Mouse (Mus musculus): ENCODE measurements around the gene Fra10ac1. TPM values are rescaled to one million over a fixed set of nuclear protein-coding genes. Genes with fewer than 3 reads are reported as not detected.

Gene Fra10ac1
- total RNA-seq, 2 experiments from 2014 or later = 11.4 to 11.8 TPM

GRCm38 (mm10) chr19:38236526-38236925, 12.6 kb upstream of the Fra10ac1 start:
- DNase-seq = no peak
- intact Hi-C loops (cut with DNase I) = no loop called here

- no peak for DNase-seq
- intact Hi-C loops (cut with DNase I) = no loop called here
These were observed 8.6 kb upstream of the Fra10ac1 start for GRCm38 (mm10) chr19:38232516-38232915.

GRCm38 (mm10) chr19:38232087-38232486, 8.1 kb upstream of the Fra10ac1 start:
- DNase-seq = no peak
- intact Hi-C loops (cut with DNase I) = no loop called here

DNA sequence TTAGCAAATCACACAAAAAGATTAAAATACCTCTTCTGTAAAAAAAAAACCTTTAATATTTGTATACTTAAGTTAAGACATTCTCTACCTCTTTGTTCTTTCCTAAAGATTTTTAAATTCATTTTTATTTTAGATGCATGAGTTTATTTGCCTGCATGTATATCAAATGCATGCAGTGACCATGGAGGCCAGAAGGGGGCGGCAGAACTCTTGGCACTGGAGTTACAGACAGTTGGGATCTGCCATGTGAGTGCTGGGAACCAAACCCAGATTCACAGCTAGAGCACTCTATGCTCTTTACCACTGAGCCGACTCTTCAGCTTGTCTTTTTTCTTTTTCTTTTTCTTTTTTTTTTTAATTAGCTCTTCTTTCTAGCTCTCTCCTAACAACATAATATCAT, 4.7 kb upstream of the Fra10ac1 start:
- intact Hi-C loops (cut with DNase I) = no loop called here
- DNase-seq = no peak

DNA sequence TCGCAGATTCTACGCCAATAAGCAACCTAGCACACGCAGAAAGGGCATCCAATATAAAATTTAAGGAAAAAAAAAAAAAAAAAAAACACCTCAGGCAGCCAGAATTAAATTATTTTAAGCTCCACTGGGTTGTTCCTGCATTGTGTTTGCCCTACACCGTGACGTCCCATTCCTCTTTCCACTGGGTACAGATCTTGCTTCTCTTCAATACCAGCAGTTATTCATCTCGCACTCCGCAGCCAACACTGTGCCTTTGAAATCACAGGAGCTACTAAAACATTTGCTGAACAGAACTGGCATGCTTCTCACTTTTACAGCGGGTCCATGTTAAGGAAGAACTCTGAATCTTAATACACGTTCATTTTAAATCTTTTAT, 717 bp upstream of the Fra10ac1 start:
- no peak for DNase-seq

DNA sequence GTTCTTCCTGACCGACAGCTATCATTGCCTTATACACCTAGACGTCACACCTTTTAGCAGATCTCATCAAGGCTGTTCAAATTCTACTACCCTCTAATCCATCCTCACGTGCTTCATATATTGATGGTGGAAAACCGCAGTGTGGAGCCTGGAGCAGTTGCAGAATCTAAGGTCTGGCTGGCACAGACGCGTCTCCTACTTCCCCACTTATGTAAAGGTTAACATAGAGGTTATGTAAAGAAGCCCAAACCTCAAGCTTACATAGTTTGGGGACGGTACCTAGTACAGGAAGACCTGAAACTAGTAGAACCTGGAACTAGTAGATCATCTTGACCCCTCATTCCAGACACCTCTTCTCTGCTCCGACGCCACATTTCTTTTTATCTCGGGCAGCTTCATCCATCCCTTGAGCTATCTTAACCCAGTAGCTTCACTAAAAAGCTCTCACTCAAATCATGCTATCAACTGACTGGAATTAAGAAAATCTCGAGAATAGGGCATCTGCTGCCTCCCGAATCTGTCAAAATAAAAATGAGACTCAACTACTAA, 526 bp downstream of the Fra10ac1 start:
- intact Hi-C loops (cut with DNase I) = no loop called here
- DNase-seq = peak in 1 of 2 experiments; percentile 2

More for the DNA sequence above, 717 bp upstream of the Fra10ac1 start:
- intact Hi-C loops (cut with DNase I) = no loop called here

- intact Hi-C loops (cut with DNase I) = no loop called here
- no peak for DNase-seq
These were observed 6.3 kb downstream of the Fra10ac1 start for GRCm38 (mm10) chr19:38217696-38218095.

GRCm38 (mm10) chr19:38206669-38207068, 17.3 kb downstream of the Fra10ac1 start:
- intact Hi-C loops (cut with DNase I) = loop anchor here (5.0 kb wide), 1 partner anchor 146 kb away; no protein-coding TSS in a partner anchor
- no peak for DNase-seq

DNA sequence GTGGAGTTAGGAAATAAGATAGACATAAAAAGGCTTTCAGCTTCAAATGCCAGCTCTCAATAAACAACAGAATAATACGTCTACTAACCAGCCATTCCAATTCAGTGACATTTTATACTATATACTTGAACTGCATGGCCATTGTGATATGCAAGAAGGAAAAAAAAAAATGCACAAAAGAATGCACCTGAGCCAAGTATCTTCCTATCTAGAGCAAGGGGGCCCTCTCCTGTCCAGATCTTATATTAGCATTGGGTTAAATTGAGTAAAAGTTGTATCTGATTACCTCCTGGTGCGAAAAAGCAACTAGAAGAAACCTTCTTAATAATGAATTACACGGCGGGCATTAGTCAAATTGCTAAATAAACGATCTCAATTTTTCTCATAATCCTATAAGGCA, 25.2 kb downstream of the Fra10ac1 start:
- intact Hi-C loops (cut with DNase I) = loop anchor here (1.0 kb wide), 1 partner anchor 243 kb away; no protein-coding TSS in a partner anchor
- DNase-seq = no peak

- intact Hi-C loops (cut with DNase I) = no loop called here
- DNase-seq = no peak
These were observed 28.7 kb downstream of the Fra10ac1 start for GRCm38 (mm10) chr19:38195245-38195644.

DNA sequence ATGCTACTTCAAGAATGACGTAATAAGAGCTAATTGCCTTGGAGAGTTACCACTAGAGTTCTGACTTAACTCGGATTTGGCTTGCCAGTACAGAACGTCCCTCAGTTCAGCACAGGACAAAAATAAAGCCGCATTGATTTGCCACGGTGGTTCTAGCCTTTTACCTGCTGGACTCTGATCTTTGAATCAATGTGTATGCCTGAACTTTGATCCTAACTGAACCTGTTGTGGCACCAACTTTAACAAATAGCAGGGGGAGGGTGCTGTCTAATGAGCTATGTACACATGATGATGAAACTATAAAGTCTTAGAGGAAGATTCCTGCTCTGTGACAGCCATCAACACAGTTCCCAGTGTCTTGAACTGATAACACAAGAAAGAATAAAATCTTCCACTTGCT, 32.5 kb downstream of the Fra10ac1 start:
- DNase-seq = no peak
- intact Hi-C loops (cut with DNase I) = no loop called here

DNA sequence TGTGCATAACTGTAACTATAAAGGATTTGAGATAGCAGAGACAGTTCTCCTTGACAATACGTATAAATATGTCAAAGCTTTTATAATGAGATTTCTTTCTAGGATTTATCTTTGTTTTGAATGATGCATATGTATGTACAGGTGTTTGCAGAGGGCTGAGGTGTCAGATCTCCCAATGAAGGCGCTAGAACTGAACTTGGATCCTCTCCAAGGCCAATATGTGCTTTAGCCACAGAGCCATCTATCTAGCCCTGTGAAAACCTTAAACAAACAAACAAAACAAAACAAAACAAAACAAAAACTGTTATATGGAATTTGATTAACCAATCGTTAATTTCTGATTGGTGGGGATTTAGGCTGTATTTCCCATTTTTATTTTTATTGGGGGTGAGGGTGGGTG, 33.4 kb downstream of the Fra10ac1 start:
- no peak for DNase-seq
- intact Hi-C loops (cut with DNase I) = no loop called here

DNA sequence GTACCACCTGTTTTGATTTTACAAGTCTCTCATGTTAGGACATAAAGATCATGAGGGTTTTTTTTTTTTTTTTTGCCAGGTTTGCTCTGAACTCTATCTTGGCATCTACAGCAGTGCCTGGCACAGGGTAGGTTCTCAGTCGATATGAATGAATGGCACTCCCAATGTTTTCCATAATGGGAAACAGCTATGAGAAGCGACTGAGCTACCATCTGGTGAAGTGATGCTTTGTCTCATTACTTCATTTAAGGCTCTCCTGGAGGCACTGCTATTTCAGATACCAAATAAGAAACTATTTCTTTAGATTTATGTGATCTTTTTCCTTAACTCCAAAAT, 36.6 kb downstream of the Fra10ac1 start:
- DNase-seq = no peak

GRCm38 (mm10) chr19:38186631-38187344, 37.2 kb downstream of the Fra10ac1 start:
- intact Hi-C loops (cut with DNase I) = no loop called here
- no peak for DNase-seq

More for the DNA sequence above, 36.6 kb downstream of the Fra10ac1 start:
- intact Hi-C loops (cut with DNase I) = no loop called here

GRCm38 (mm10) chr19:38179675-38180074, 44.3 kb downstream of the Fra10ac1 start:
- intact Hi-C loops (cut with DNase I) = no loop called here
- no peak for DNase-seq

- DNase-seq = no peak
- intact Hi-C loops (cut with DNase I) = no loop called here
These were observed 59.3 kb downstream of the Fra10ac1 start for GRCm38 (mm10) chr19:38164633-38165032.

DNA sequence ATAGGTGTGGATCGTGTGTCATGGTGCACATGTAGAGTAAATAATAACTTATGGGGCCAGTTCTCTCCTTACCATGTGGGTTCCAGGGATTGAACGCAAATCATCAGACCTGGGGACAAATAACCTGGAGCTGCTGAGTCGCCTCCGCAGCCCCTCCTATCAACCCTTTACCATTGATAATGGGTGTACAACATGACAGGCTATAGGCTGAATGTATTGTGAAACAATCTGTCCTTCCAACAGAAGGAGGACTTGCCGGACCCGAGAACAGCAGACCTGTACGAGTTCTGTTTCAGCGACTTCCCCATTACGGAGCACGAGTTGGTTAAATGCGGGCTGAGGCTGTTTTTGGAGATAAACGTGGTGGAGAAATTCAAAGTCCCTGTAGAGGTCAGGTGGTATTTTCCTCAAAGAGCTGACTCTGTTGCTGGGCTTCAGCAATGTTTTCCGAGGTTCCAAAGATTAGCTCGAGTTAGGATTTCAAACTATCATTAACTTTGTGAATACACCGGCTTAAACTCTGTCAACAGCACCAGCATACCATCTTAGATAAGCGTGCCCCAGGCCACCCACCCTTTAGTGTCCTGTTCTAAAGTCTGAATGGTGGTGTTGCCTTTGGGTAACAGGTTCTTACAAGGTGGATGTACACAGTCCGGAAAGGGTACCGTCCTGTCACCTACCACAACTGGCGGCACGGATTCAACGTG, 62.2 kb downstream of the Fra10ac1 start:
- DNase-seq = no peak
- intact Hi-C loops (cut with DNase I) = no loop called here

DNA sequence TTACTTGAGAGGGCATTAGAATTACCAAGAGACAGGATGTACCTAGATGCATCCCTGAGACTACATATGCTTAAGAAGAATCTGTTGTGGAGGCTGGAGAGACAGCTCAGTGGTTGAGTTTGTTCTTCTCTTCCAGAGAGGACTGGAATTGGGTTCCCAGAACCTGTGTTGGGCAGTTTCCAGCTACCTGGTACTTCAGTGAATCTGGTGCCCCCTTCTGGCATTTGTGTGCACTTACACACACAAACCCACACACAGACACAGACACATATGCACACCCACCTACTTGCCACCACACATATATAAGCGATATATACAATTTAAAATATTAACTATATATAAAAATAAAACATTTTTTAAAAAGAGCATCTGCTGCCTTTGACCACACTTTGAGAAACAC, 67.7 kb downstream of the Fra10ac1 start:
- no peak for DNase-seq
- intact Hi-C loops (cut with DNase I) = no loop called here

GRCm38 (mm10) chr19:38143540-38144271, 80.2 kb downstream of the Fra10ac1 start:
- intact Hi-C loops (cut with DNase I) = no loop called here
- DNase-seq = no peak
